Mouse (Mus musculus) common myeloid progenitor, adult 5-6 weeks (primary cell): ENCODE data around the gene Rnf135. TPM values are rescaled to one million over a fixed set of nuclear protein-coding genes. Genes with fewer than 3 reads are reported as not detected.
A peak's percentile ranks its signal among the peaks of the same experiment; 100 is the strongest.
"Not testable (repeated sequence)": the region's sequence is repeated elsewhere in the genome, so short reads cannot be mapped to it uniquely, and the experiment has no call there.

ENCODE experiments used
- ATAC-seq: replicated peaks from 2 replicates; pipeline ENCODE4 v1.8.0; 2016; ENCODE audit warnings: low read depth, mild to moderate bottlenecking, moderate TSS enrichment, inconsistent platforms; ENCODE audit not compliant: poor library complexity, severe bottlenecking
- total RNA-seq: library from RNA; stranded (forward); fragments of 200-1000, 187-1606 nt; gene quantifications from 2 replicates; pipeline ENCODE4 v1.2.3, GENCODE M21; 2017

Gene Rnf135
- 5.6 and 8.1 TPM in 2 replicates for total RNA-seq

GRCm38 (mm10) chr11:80183705-80184255 is at the start of gene Rnf135:
Gene Rnf135 (plus strand): TSS chr11:80183851.
- peak; percentile 99 for ATAC-seq

- no peak for ATAC-seq
Observed at GRCm38 (mm10) chr11:80134744-80135143, 48.9 kb upstream of the Rnf135 start.

DNA sequence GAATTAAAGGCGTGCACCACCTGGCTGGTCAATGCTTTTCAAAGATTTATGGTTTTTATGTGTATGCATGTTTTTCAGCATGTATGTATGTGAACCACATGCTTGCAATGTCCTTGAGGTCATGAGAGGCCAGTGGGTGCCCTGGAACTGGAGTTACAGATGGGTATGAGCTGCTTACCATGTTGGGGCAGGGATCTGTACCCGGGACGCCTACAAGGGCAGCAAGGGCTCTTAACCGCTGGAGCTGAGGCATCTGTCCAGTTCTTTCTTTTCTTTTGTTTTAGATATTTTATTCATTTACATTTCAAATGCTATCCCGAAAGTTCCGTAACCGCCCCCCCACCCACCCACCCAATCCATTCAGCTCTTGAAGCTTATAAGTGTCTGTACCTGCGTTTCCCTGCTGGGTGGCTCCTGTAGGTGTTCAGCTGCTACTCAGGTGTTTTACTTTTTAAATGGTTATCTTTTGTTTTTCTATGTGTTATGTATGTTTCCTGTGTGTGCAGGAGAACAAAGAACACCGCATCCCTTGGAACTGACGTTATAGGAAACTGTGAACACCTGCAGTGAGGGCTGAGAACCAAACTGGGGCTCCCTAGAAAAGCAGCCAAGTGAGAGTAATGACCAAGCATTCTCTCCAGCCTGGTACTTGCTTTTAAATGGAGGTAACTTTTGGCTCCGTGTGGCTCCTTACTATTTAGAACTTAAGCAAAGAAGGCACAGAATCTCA is 47.5 kb upstream of the Rnf135 start:
- ATAC-seq: no peak

GRCm38 (mm10) chr11:80136786-80137185 is 46.9 kb upstream of the Rnf135 start:
- no peak for ATAC-seq

- no peak for ATAC-seq
Observed at GRCm38 (mm10) chr11:80137773-80138172, 45.9 kb upstream of the Rnf135 start.

DNA sequence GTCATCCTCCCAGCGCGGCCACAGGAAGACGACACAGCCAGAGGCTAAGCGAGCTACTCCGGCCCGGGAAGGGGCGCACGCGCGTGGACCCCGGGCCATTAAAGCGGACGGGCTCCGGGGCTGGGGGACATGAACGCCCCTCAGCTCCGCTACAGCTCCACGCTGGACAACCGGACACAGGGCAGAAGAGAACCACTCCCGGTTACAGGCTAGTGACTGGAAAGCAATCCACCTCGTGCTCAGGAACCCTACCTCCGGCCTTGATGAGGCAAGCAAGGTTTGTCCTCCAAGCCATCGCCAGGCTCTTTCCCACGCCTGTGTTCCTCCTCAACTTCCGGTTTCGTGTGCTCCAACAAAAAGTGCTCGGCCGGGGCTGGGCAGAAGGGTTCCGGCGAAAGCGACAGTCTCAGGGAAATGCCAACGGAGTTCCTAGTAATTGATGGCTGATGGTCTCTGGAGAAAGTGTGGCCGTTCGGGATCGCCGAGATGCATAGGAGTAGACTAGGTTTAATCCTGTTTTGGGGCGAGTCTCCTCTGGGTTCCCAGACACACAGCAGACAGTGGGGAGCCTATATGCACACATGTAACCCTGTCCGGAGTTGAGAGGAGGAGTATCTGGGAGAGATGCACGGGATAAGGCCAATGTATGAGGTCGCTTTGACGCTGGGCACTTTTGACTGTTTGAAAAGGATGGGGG is 41.7 kb upstream of the Rnf135 start, which contains the start of gene Tefm:
Gene Tefm, minus strand, starts transcription at position 351 of the 697 bp plus-strand sequence.
- ATAC-seq: peak; percentile 86

- ATAC-seq: no peak
Observed at GRCm38 (mm10) chr11:80142872-80143271, 40.8 kb upstream of the Rnf135 start.

DNA sequence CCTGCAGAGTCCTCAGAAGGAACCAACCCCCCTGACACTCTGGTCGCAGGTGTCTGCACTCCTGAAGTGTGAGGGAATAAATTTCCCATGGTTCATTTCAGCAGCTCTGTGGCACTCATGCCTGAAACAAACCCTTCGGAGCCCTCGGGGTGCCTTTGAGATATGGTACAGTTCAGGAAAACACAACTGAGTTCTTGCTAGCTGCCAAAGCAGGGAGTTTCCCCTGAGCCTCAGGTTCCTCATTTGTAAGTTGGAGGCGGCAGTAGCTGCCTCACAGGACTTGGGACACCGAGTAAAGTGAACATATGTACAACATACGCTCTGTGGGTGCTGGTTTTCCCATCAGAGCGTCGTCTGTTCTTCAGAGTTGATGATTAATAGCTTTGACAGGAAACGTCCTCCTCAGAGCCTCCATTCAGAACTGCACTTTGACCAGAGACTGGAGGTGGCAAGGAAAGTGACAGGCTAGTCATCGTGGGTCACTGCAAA is 37.8 kb upstream of the Rnf135 start:
- ATAC-seq: peak; percentile 55

GRCm38 (mm10) chr11:80147748-80148147 is 35.9 kb upstream of the Rnf135 start:
- no peak; the same call in 1 of the 2 replicates for ATAC-seq

GRCm38 (mm10) chr11:80148313-80148712 is 35.3 kb upstream of the Rnf135 start:
- no peak for ATAC-seq

DNA sequence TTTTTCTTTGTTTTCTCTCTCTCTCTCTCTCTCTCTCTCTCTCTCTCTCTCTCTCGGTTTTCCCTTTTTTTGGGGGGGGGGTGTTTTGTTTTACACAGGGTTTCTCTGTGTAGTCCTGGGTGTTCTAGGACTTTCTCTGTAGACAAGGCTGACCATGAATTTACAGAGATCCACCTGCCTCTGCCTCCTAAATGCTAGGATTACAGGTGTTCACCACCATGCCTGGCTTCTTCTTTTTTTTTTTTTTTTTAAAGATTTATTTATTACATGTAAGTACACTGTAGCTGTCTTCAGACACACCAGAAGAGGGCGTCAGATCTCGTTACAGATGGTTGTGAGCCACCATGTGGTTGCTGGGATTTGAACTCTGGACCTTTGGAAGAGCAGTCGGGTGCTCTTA is 34.7 kb upstream of the Rnf135 start:
- not testable (repeated sequence) for ATAC-seq

DNA sequence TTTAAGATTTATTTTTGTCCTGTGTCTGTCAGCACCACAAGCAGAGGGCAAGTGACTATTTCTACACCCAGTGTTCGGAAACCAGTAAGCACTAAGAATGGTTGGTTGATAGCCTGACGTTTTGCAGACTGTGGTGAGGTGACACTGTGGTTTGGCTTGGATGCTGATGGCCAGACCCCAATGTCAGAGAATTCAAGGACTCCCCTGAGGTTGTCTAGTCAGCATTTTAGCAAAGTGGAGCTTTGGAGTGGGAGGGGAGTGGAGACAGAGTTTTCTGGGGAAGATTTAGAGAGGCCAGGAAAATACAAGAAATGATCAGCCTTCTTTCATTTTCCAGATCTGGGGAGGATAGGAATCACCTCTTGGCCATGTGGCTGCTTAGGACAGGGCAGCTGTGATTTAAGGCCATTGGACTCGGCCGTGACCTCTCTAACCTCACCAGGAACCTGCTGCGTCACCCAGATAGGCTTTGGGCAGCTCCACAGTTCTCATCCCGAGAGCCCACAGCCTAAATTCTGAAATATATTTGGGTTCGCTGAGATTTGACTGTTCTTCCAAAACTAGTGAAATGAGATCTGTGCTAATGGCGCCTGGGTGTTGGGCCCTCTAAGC is 34.1 kb upstream of the Rnf135 start:
- ATAC-seq: no peak

DNA sequence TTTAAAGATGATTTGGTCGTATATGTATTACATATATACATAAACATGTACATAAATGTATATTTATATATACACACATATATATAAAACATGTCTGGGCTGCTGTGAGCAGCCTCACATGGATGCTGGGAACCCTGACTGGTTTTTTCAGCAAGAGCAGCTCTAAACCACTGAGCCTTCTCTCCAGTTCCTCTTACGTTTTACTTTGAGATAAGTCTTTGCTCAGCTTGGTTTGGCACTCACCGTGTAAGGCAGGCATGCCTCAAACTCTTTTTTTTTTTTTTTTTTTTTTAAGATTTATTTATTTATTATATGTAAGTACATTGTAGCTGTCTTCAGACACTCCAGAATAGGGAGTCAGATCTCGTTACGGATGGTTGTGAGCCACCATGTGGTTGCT is 33.1 kb upstream of the Rnf135 start:
- no peak for ATAC-seq

- no peak for ATAC-seq
Observed at GRCm38 (mm10) chr11:80151541-80151940, 32.1 kb upstream of the Rnf135 start.

DNA sequence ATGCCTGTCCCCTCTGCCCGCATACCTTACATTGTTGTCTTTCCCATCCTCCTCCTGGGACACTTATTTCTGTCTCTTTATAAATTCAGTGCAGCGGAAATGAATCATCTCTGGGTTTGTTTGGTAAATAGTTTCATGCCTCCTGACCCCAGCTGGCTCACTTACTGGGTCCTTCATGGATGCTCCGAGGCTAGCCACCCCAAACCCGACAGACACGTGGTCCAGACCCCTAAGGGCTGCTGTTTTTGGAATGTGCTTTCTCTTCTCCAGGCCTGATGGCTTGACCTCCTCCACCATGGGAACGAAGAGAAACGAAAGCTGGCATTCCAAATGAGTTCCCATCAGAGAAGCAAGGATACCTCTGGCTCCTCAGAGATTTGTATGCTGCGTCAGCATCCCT is 31.3 kb upstream of the Rnf135 start:
- ATAC-seq: no peak

- ATAC-seq: peak; percentile 93
Observed at GRCm38 (mm10) chr11:80153857-80154495, 29.7 kb upstream of the Rnf135 start, which contains the start of gene Adap2. Gene Adap2 (plus strand): TSS chr11:80154105.

DNA sequence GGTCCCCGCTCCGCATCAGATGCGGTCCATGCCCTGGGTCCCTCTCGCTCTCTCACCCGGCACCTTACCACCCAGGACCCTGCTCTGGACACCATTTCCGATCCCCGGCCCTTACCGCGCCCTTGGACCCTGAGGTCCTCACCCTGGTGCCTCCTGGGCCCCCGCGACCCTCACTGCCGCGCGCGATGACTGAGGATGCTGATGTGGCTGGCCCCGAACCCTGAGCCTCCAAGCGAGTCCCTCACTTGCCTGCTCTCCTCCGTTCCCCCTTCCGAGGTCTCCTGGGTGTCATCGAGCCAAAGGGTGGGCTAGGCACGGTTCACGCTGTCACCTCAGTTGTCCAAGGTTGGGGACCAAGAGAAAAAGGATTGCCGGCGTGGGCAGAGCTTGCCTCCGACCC is 29.1 kb upstream of the Rnf135 start:
- no peak for ATAC-seq

DNA sequence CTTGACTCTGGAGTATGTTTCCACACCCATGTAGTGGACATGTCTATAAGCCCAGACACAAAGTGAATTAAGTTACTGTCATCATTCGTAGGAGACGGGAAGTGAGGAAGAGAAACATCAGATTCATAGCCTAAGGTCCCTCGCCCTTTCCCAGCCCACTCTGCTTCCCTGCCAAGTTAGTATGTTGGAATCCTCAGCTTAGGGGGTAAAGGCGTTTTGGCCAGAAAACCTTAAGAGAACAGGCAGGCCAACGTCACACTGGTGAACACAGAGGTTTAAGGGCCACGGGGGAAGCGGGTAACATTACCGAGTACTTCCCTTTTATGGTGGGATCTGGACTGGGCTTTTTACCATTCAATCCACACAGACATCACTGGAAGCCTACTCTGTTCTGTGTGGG is 28.1 kb upstream of the Rnf135 start:
- ATAC-seq: no peak

DNA sequence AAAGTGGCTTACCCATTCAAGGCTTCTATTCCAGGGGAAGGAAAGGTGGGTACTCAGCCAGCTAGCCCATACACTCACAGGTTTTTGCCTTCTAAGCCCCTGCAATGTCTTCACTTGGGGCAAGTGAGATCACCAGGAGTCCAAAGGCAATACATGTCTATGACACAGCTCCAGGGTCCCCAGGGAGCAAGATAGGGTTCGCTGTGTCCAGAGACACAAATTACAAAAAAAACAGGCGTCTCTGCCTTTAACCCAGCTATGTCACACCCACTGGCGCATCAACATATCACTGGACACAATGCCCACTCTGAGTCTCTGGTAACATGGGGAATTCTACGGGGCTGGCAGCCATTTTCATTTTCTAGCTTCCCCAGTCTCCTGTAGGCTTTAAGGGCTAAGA is 27.7 kb upstream of the Rnf135 start:
- ATAC-seq: no peak

- no peak for ATAC-seq
Observed at GRCm38 (mm10) chr11:80156841-80157240, 26.8 kb upstream of the Rnf135 start.
